Mouse (Mus musculus) activated CD4-positive, CD25-positive, alpha-beta regulatory T cell (primary cell): ENCODE results near the gene Abca9. TPM values are rescaled to one million over a fixed set of nuclear protein-coding genes. Genes with fewer than 3 reads are reported as not detected.

Experiments
- polyA plus RNA-seq, 2 experiments: library from polyadenylated mRNA; unstranded; fragments of 100-300 nt; shearing (Covaris generic); gene quantifications; one replicate each; pipeline ENCODE4 v1.2.1; 2017

Abca9 gene
- under 1 TPM in 1 of 2 experiments, not detected in 1; 0.06 TPM for polyA plus RNA-seq

GRCm38 (mm10) chr11:110167459-110168251 lies at the start of gene Abca9:
Gene Abca9, minus strand, starts transcription at chr11:110168196.

GRCm38 (mm10) chr11:110095858-110096257 lies 72.1 kb downstream of the Abca9 start, which contains the start of gene Abca8a:
Gene Abca8a, minus strand, starts transcription at chr11:110095978.

Other genes starting within 250 kb of the Abca9 start
- not detected for gene Abca8b, start 172.4 kb downstream of the Abca9 start, polyA plus RNA-seq
- gene Abca8a, start 72.2 kb downstream of the Abca9 start, polyA plus RNA-seq: under 1 TPM in 1 of 2 experiments, not detected in 1; 0.27 TPM
- not detected for gene Abca6, start 83.6 kb upstream of the Abca9 start, polyA plus RNA-seq
- gene Abca5, start 169.5 kb upstream of the Abca9 start, polyA plus RNA-seq: under 1 TPM; 0.30 to 0.75 TPM
- 10 to 100 TPM in 1 of 2 experiments, 1 to 10 TPM in 1; 9.7 to 11.2 TPM for gene Map2k6, start 230.9 kb upstream of the Abca9 start, polyA plus RNA-seq